Mouse (Mus musculus) adrenal gland, postnatal 14 days (tissue): ENCODE data around the gene Esam. TPM values are rescaled to one million over a fixed set of nuclear protein-coding genes. Genes with fewer than 3 reads are reported as not detected.

Source experiments
- DNase-seq: peaks from one replicate; pipeline ENCODE4 v3.0.0; 2021; ENCODE audit warnings: mixed read lengths
- long read RNA-seq, 2 experiments: library from polyadenylated mRNA; stranded (forward); transcript quantifications; one replicate each; pipeline ENCODE4 v2.0.0; 2021
- total RNA-seq: library from RNA; stranded (reverse); gene quantifications from 2 replicates; pipeline ENCODE4 v1.2.3, GENCODE M21; 2021

The Esam gene
- total RNA-seq = 64.0 and 81.0 TPM in 2 replicates
- long read RNA-seq, experiment 1, transcript Esam-201 (7 exons, 1,865 nt) = major isoform, 63 of 83 reads
- long read RNA-seq, experiment 1, partial matches to known transcripts = 3 of 83 reads
- long read RNA-seq, experiment 1, other reads (novel, unspliced or antisense) = 17 of 83 reads
- long read RNA-seq, experiment 2, transcript Esam-201 (7 exons, 1,865 nt) = major isoform, 58 of 86 reads
- long read RNA-seq, experiment 2, partial matches to known transcripts = 6 of 86 reads
- long read RNA-seq, experiment 2, other reads (novel, unspliced or antisense) = 22 of 86 reads

GRCm38 (mm10) chr9:37527396-37528224 lies at the start of gene Esam:
TSS of gene Esam (plus strand) at chr9:37528078.
- DNase-seq = peak; percentile 89

DNA sequence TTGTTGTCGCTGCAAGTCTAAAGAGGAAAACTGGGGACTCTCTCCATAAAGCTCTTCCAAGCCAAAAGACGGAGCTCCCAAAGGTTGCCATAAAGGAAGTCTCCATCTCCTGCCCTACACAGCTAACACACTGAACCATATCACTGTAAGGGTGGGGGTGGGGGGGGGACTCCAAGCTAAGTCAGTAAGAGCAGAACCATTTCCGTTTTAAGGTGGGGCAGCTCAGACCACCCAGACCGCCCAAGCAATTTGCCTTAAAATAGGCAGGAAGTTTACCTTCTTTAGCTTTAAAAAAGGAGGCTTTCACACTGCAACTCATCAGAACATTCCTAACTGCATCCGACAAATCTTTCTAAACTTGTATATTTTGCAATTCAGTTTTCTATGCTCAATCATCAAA lies 42.7 kb upstream of the Esam start:
- DNase-seq = no peak

GRCm38 (mm10) chr9:37488041-37488440 lies 39.8 kb upstream of the Esam start:
- DNase-seq = no peak

DNA sequence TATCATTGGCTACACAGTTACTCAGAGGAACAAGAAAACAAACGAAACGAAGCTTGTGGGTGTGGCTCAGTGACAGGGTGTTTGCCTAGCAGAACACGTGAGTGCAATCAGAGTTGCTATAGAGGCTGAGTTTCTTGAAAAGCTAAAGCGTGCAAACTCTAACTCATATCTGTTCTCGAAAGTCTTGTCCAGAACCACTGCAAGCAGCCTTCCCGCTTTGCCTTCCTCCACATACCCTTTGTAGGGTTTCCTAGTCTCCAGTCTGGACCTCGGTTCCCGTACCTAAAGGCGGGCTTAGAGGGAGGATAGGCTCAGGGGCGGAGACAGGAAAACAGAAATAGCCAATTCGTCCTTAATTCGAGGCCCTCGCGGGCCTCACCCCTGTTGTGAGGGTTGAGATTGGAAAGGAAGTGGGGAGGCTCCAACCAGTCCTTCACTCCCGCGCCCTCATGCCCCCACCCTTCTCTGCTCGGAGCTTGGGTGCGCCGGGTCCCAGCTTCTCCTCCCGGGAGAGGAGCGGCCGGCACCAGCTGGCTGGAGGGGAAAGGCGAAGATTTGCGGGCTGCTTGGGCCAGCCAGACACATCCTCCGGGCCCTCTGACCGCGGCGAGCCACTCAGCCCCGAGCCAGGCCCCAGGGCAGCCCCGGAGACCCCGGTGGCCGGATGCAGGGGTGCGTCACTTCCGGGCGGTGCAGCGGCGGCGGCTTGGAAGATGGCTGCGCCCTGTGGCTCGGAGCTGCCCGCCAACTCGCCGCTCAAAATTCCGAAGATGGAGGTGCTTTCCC lies 39.1 kb upstream of the Esam start, which contains the start of gene Msantd2:
Gene Msantd2, plus strand, starts transcription at position 709 of the 786 bp plus-strand sequence.
- peak; percentile 96 for DNase-seq

DNA sequence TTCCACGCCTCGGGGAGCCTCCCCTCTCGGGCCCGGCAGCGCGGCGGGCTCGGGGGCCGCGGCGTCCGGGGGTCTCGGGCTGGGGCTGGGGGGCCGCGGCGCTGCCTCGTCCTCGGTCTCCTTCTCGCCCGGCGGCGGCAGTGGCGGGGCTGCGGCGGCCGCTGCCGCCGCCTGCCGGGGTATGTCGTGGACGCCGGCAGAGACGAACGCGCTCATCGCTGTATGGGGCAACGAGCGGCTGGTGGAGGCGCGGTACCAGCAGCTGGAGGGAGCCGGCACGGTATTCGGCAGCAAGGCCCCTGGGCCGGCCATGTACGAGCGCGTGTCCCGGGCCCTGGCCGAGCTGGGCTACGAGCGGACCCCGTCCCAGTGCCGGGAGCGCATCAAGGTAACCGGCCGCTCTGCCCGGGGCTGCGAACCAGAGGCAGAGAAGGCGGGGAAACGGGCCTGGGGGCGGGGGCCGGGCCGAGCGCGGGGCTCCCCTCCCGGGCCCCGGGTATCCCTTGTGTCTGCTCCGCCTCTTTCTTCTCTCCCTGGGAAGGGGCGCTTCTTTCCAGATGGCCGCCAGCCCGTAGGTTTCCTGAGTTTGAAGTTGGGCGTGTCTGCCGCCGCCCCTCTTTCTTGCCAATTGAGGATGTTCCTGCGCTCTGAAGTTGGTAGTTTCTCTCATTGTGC lies 38.3 kb upstream of the Esam start:
- DNase-seq = peak; percentile 68

- DNase-seq = no peak
Measured at GRCm38 (mm10) chr9:37495761-37496160, 32.1 kb upstream of the Esam start.

DNA sequence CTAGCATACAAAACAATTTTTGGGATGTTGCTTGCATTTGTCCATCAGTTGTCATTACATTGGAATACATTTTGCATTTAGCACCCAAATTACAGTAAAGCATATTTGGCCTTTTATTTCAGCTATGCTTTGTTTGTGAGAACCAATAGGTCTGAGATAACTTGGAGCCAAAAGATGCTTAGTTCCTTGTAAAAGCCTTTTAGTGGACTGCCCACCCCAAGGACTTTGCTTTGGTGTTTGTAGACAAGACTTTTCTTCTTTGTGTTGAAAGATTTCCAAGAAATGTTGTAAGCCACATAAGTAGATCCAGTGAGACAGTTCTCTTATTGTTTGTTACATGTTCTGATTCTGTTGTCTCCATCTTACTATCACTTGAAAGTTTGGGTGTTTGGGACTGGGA lies 31.6 kb upstream of the Esam start:
- no peak for DNase-seq

DNA sequence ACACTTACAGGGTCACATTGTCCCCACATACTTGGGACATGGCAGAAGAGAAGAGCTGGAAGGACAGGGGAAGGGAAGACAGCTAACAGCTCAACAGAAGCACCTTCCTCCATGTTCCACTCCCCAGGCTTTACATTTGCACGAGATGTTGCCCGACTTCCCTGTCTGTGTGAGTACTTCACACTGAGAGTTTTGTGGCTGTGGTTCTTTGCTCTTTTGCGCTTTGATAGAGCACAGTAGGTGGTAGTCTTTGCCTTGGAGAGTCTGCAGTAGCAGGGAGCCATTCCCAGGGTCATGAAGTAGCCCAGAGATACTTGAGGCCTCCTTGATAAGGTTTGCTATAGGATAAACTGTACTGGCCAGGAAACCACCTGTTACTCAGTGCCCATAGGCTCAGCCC lies 27.7 kb upstream of the Esam start:
- DNase-seq = no peak

DNA sequence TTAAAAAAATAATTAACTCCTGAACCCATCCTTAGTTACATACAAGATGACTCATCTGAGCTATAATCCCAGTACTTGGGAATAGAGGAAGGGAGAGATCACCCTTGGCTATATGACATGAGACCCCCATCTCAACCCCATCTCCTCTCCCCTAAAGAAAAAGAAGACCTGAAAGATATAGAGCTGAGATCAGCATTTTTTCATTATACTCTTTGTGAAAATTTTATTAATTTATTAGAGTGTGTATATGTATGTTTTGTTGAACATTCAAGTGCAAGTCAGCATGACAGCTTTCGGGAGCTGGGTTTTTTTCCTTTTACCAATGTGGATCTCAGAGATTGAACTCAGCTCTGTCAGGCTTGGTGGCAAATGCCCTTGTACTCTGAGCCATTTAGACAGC lies 26.7 kb upstream of the Esam start:
- no peak for DNase-seq

DNA sequence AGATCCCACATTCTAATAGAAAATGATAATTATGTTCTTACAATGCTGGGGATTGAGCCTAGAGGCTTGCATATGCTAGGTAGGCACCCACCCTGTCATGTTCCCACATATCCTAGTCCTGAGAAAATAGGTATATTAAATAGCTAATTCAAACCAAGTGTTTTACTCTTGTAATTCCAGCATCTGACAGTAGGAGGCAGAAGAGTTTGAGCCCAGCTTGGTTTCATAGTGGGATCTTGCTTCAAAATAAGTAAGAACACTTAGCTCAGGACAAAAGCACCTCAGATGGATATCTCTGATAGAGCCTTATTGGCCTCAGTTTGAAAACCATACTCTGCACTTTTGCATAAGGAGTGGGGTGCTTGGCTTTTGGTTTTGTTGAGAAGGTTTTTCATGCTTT lies 23.5 kb upstream of the Esam start:
- no peak for DNase-seq

DNA sequence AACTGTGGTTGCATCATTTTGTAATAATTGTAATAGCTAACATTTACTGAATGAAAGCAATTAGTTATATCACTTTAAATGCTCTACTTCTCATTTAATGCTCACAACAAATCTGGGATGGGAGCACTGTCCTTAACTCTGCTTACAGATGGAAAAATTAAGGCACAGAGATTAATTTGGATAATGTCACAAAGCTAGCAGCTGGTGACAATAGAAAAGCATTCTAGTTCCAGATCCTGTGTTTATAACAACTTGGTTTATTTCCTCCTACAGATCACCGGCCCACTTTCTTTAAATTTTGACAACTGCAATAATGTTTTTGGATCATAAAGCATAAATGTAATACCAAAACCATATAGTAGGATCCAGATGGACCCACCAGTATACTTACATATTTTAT lies 21.9 kb upstream of the Esam start:
- DNase-seq = no peak

DNA sequence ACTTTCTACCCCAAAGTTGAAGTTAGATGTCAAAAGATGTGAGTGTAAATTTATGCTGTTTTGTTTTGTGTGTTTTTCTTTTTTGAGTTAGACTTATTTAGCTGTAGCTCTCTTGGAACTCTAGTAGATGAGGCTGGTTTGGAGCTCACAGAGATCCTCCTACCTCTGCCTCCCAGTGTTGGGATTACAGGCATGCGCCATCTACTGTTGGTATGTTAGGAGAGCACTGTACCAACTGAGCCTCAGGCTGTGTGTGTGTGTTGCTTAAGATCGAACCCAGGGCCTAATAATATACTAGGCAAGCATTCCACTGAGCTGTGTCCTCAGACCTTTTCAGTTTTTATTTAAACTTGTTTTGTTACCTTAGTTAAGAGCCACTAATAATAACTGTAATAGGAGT lies 15.8 kb upstream of the Esam start:
- DNase-seq = no peak

DNA sequence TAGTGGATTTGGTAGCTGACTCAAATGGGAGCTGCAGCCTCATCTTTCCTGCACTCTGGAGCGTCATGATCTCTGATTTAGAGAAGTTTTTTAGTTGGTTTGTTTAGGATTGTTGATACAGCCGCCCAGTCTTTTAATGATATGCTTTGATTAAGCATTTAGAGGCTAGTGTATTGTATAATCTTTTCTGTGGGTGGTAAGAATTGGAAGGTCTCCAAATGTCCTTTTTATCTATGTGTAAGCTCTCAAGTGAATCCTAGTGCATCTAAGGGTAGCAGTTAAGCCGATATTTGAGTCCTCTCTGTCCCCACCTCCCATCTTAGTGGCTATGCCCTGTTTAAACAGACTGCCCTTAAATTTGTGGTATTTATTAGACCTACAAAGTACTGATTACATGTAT lies 13.4 kb upstream of the Esam start:
- DNase-seq = no peak

GRCm38 (mm10) chr9:37517467-37517866 lies 10.4 kb upstream of the Esam start:
- no peak for DNase-seq

GRCm38 (mm10) chr9:37518991-37519390 lies 8.9 kb upstream of the Esam start:
- no peak for DNase-seq

- DNase-seq = no peak
Measured at GRCm38 (mm10) chr9:37519995-37520394, 7.9 kb upstream of the Esam start.

GRCm38 (mm10) chr9:37525461-37525860 lies 2.4 kb upstream of the Esam start:
- no peak for DNase-seq

- DNase-seq = peak; percentile 47
Measured at GRCm38 (mm10) chr9:37526443-37527395, 1.2 kb upstream of the Esam start.

- DNase-seq = peak; percentile 45
Measured at GRCm38 (mm10) chr9:37528225-37528970, 520 bp downstream of the Esam start.
